Mouse (Mus musculus) thymus, postnatal 36 days (tissue): ENCODE data around the gene Phyh.
"Not testable (repeated sequence)": the region's sequence is repeated elsewhere in the genome, so short reads cannot be mapped to it uniquely, and the experiment has no call there.

Experiments used
- DNase-seq, 2 experiments: peaks; one replicate each; pipeline ENCODE4 v3.0.0; 2022; ENCODE audit warnings: mixed read lengths in 2 of 2

Gene Phyh

GRCm38 (mm10) chr2:4917326-4918021, 1.3 kb upstream of the Phyh start:
- DNase-seq = peak; percentile 24 to 53

- DNase-seq = no peak
Observed at GRCm38 (mm10) chr2:4921019-4921418, 2.2 kb downstream of the Phyh start.

- no peak for DNase-seq
Observed at GRCm38 (mm10) chr2:4922476-4923164, 3.8 kb downstream of the Phyh start.

- DNase-seq = no peak
Observed at GRCm38 (mm10) chr2:4927391-4927790, 8.6 kb downstream of the Phyh start.

GRCm38 (mm10) chr2:4929230-4929629, 10.4 kb downstream of the Phyh start:
- no peak for DNase-seq

GRCm38 (mm10) chr2:4934516-4934915, 15.7 kb downstream of the Phyh start:
- DNase-seq = no peak

GRCm38 (mm10) chr2:4937931-4938330, 19.1 kb downstream of the Phyh start:
- DNase-seq = no peak

GRCm38 (mm10) chr2:4940861-4941260, 22.0 kb downstream of the Phyh start:
- DNase-seq = no peak

- DNase-seq = not testable (repeated sequence)
Observed at GRCm38 (mm10) chr2:4949691-4950090, 30.9 kb downstream of the Phyh start.

- DNase-seq = no peak
Observed at GRCm38 (mm10) chr2:4950986-4951385, 32.2 kb downstream of the Phyh start.

GRCm38 (mm10) chr2:4954216-4954760, 35.5 kb downstream of the Phyh start:
- DNase-seq = no peak

- no peak for DNase-seq
Observed at GRCm38 (mm10) chr2:4958039-4958438, 39.2 kb downstream of the Phyh start.

GRCm38 (mm10) chr2:4967806-4968205, 49.0 kb downstream of the Phyh start:
- no peak for DNase-seq

GRCm38 (mm10) chr2:4969083-4969482, 50.3 kb downstream of the Phyh start:
- no peak for DNase-seq

- no peak for DNase-seq
Observed at GRCm38 (mm10) chr2:4975807-4976206, 57.0 kb downstream of the Phyh start, which contains the start of gene Ucma. Ucma (plus strand) TSS chr2:4976122.

GRCm38 (mm10) chr2:4978091-4978490, 59.3 kb downstream of the Phyh start:
- no peak for DNase-seq

GRCm38 (mm10) chr2:4983987-4984386, 65.2 kb downstream of the Phyh start:
- no peak for DNase-seq

- DNase-seq = no peak
Observed at GRCm38 (mm10) chr2:4985000-4985399, 66.2 kb downstream of the Phyh start.

GRCm38 (mm10) chr2:4986798-4987197, 68.0 kb downstream of the Phyh start:
- DNase-seq = no peak

- DNase-seq = no peak
Observed at GRCm38 (mm10) chr2:4987388-4988180, 68.8 kb downstream of the Phyh start.
